Mouse (Mus musculus) myocyte (in vitro differentiated cells): Measurements from ENCODE around the gene AU018091. TPM values are rescaled to one million over a fixed set of nuclear protein-coding genes. Genes with fewer than 3 reads are reported as not detected.

ENCODE experiments used
- H3K27me3 ChIP-seq: one replicate; pipeline ENCODE4 v1.6.1; 2011; ENCODE audit not compliant: control insufficient read depth, insufficient read depth, insufficient read length
- H3K36me3 ChIP-seq: one replicate; pipeline ENCODE4 v1.6.1; 2011; ENCODE audit not compliant: control insufficient read depth, insufficient read depth
- H3K4me2 ChIP-seq: one replicate; pipeline ENCODE4 v1.6.1; 2011; ENCODE audit warnings: low read depth, control low read depth
- H3K4me3 ChIP-seq: one replicate; pipeline ENCODE4 v1.5.1; 2011; ENCODE audit warnings: mild to moderate bottlenecking, control low read depth, moderate library complexity
- H3K79me2 ChIP-seq: one replicate; pipeline ENCODE4 v1.6.1; 2011; ENCODE audit not compliant: control insufficient read depth, insufficient read depth
- H3ac ChIP-seq: one replicate; pipeline ENCODE4 v1.6.1; 2011; ENCODE audit not compliant: control insufficient read depth, insufficient read length
- CEBPB ChIP-seq: IDR thresholded peaks from 2 replicates; pipeline ENCODE4 v1.6.1; 2011; ENCODE audit warnings: mild to moderate bottlenecking, moderate library complexity; ENCODE audit not compliant: poor library complexity, insufficient read depth, severe bottlenecking
- E2F4 ChIP-seq: IDR thresholded peaks from one replicate; pipeline ENCODE4 v1.6.1; 2011; ENCODE audit warnings: mild to moderate bottlenecking, control low read depth, moderate library complexity; ENCODE audit not compliant: insufficient read depth
- MAX ChIP-seq: IDR thresholded peaks from one replicate; pipeline ENCODE4 v1.6.1; 2011; ENCODE audit warnings: low read depth, mild to moderate bottlenecking, control low read depth
- MYOD1 ChIP-seq, 3 experiments: IDR thresholded peaks; one replicate each; pipeline ENCODE4 v1.6.1; 2011; ENCODE audit warnings: control low read depth in 2 of 3, low read depth in 2 of 3, mild to moderate bottlenecking in 2 of 3, moderate library complexity in 1 of 3; ENCODE audit not compliant: insufficient read length in 2 of 3, control insufficient read depth in 1 of 3
- MYOG ChIP-seq, 3 experiments: IDR thresholded peaks; one replicate each; pipeline ENCODE4 v1.6.1; 2011; ENCODE audit warnings: control low read depth in 2 of 3, low read depth in 2 of 3, mild to moderate bottlenecking in 2 of 3; ENCODE audit not compliant: insufficient read length in 2 of 3, control insufficient read depth in 1 of 3, insufficient read depth in 1 of 3
- POLR2A ChIP-seq: IDR thresholded peaks from one replicate; pipeline ENCODE4 v1.6.1; 2011; ENCODE audit warnings: low read depth, mild to moderate bottlenecking, control low read depth, moderate library complexity; ENCODE audit not compliant: insufficient read length
- POLR2AphosphoS2 ChIP-seq: IDR thresholded peaks from one replicate; pipeline ENCODE4 v1.6.1; 2011; ENCODE audit warnings: low read depth, control low read depth; ENCODE audit not compliant: insufficient read length
- REST ChIP-seq: IDR thresholded peaks from one replicate; pipeline ENCODE4 v1.6.1; 2011; ENCODE audit warnings: mild to moderate bottlenecking, control low read depth, moderate library complexity; ENCODE audit not compliant: insufficient read depth, insufficient read length
- SRF ChIP-seq: IDR thresholded peaks from one replicate; pipeline ENCODE4 v1.6.1; 2011; ENCODE audit warnings: low read depth; ENCODE audit not compliant: control insufficient read depth, insufficient read length
- TCF12 ChIP-seq: IDR thresholded peaks from one replicate; pipeline ENCODE4 v1.6.1; 2011; ENCODE audit warnings: mild to moderate bottlenecking, control low read depth; ENCODE audit not compliant: poor library complexity, insufficient read depth, severe bottlenecking
- TCF3 ChIP-seq: IDR thresholded peaks from one replicate; pipeline ENCODE4 v1.6.1; 2011; ENCODE audit warnings: low read depth, control low read depth; ENCODE audit not compliant: insufficient read length
- USF1 ChIP-seq: IDR thresholded peaks from one replicate; pipeline ENCODE4 v1.6.1; 2011; ENCODE audit warnings: low read depth, mild to moderate bottlenecking, control low read depth, moderate library complexity
- polyA plus RNA-seq: library from polyadenylated mRNA; unstranded; fragments of >200 nt; fragmentation: generic; extraction: Trizol; gene quantifications from one replicate; pipeline ENCODE4 v1.2.1, GENCODE M21; 2012; ENCODE audit warnings: missing spikeins

Gene AU018091
- polyA plus RNA-seq, 1 experiment = 0.71 TPM

DNA sequence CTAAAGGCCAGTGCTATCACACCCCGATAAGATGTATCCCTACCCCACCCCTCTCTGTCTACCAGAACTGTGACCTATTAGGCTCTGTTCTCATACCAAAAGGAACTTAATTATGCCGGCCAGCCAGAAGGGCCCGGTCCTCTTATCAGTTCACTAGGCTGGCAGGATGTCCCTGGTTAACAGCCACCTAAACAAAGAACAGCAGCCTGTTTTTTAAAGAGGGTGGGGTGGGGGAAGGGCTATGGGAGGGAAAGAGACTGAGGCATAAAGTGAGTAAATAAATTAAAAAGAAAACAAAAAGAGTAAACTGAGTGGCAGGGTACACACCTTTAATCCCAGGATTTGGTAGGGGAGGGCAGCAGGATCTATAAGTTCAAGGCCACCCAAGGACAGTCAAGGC is 34.9 kb upstream of the AU018091 start:
- Histone ChIP-seq H3K36me3 (no peaks in the 10 kb centered on the region), H3K4me2 (no peak overlapping the region), H3K27me3 (no peaks in the 10 kb centered on the region), H3K79me2 (no peaks in the 10 kb centered on the region), H3ac (no peak overlapping the region), H3K4me3 (no peak overlapping the region)
- TF ChIP-seq E2F4 = no peak

DNA sequence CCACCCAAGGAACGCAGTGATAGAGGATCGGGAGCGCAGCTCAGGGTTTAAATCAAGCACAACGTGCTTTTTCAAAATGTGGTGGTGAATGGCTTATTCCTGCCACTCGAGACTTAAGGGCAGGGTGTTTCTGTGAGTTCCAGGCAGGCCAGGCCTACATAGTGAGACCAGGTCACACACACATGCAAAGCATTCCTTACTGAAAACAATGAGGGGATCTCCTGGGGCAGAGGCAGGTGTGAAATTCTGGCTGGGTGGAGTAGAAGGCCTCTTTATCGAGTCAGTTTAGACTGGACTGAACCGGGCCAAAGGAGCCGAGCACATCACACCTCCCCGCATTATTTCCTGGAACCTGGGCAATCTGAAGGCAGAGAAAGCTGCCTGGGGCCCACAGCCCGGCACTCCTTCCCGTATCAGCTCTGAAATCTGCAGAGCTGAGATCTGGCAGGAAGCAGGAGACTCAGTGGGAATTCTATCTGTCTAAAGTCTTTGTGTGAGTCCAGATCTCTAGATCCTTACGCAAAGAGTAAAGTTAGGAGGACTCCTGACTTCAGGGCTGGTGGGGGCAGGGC is 32.2 kb upstream of the AU018091 start:
- Histone ChIP-seq H3K36me3 (no peaks in the 10 kb centered on the region), H3ac (no peak overlapping the region), H3K4me3 (no peak overlapping the region)

DNA sequence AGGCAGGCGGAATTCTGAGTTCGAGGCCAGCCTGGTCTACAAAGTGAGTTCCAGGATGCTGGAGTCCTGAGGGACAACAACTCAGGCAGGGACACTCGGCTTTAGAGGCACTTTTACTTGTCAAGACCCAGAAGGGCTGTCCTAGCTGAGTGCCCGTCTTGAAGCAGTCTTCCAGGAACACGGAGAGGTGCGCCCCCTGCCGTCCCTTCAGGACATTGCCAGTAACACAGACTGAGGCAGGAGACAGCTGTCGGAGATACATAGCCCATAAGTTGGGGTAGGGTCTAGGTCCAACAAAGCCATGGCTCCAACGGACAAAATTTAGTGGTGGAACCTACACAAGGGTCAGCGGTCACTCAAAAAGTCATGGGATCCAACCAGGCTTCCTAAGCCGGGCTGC is 29.9 kb upstream of the AU018091 start:
- Histone ChIP-seq H3K79me2 (no peaks in the 10 kb centered on the region), H3K36me3 (no peaks in the 10 kb centered on the region), H3K4me2 (no peak overlapping the region), H3K27me3 (no peaks in the 10 kb centered on the region), H3K4me3 (no peak overlapping the region), H3ac (no peak overlapping the region)
- TF ChIP-seq SRF (no peak), REST (no peak), TCF12 (no peak), POLR2A (no peak), TCF3 (no peak), MYOG (IDR thresholded peaks at IDR 0.05; ENCODE audit: control insufficient read depth in 1 of 3, insufficient read depth in 1 of 3, insufficient read length in 2 of 3, low read depth in 2 of 3) (no peak)

More for the DNA sequence above, 32.2 kb upstream of the AU018091 start:
- TF ChIP-seq MYOG (IDR thresholded peaks at IDR 0.05; ENCODE audit: control insufficient read depth in 1 of 3, insufficient read depth in 1 of 3, insufficient read length in 2 of 3, low read depth in 2 of 3) = no peak
- TF ChIP-seq E2F4 = no peak
- H3K27me3 ChIP-seq = no peaks in the 10 kb centered on the region
- H3K4me2 ChIP-seq = no peak overlapping the region
- no peaks in the 10 kb centered on the region for H3K79me2 ChIP-seq

DNA sequence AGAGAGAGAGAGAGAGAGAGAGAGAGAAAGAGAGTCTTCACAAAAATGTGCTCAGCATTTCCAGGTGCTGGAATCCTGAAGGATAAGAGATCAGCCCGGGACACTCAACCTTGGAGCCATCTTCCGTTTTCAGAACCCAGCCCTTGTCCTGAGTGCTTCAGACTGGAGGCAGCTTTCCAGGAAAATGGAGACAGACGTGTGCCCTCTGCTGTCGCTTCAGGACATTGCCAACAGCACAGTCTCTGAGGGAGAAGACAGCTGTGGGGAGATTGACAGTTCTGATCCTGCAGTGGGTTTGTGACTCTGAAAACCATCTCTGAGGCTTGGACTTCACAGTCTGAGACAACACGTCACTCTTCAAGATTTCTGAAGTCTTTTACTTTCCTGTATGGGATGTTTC is 26.8 kb upstream of the AU018091 start:
- H3ac ChIP-seq = no peak overlapping the region
- no peak overlapping the region for H3K4me2 ChIP-seq
- no peaks in the 10 kb centered on the region for H3K79me2 ChIP-seq
- TF ChIP-seq SRF (no peak), E2F4 (no peak), CEBPB (no peak)
- H3K27me3 ChIP-seq = no peaks in the 10 kb centered on the region
- H3K4me3 ChIP-seq = no peak overlapping the region
- H3K36me3 ChIP-seq = no peaks in the 10 kb centered on the region

DNA sequence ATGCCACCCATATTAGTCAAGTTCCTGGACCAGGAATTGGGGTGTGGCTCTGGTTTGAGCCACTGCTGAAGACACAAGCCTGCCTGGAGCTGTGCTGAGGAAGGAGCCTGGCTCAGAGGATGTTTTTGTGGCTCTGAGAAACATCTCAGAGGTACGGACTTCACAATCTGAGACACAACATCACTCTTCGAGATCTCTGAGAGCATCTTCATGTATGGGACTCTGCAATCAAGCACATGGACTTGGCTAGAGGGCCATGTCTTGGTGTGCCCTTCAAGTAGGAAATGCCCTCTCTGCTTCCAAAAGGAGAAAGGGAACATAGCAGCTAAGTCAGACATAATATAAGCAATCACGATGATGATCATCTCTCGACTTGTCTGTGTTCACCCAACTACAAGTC is 25.5 kb upstream of the AU018091 start:
- no peak for TF ChIP-seq TCF3
- Histone ChIP-seq H3K4me2 (no peak overlapping the region), H3K79me2 (no peaks in the 10 kb centered on the region), H3ac (no peak overlapping the region), H3K4me3 (no peak overlapping the region), H3K27me3 (no peaks in the 10 kb centered on the region), H3K36me3 (no peaks in the 10 kb centered on the region)

DNA sequence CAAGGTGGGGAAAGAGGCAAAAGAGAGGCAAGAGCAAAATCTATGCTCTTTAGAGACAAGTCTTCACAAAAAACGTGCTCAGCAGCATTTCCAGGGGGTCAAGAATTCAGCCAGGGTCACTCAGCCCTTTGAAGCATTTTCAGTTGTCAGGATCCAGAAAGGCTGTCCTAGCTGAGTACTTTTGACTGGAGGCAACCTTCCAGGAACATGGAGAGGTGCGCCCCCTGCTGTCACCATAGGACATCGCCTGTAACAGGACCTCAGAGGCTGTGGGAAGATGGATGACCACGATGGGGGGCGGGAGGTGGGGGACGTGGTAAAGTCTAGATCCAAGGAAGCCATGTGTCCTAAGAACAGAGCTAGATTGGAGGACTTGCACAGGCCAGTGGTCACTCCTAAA is 24.9 kb upstream of the AU018091 start:
- Histone ChIP-seq H3K4me3 (no peak overlapping the region), H3K4me2 (no peak overlapping the region), H3ac (no peak overlapping the region), H3K27me3 (no peaks in the 10 kb centered on the region), H3K36me3 (no peaks in the 10 kb centered on the region), H3K79me2 (no peaks in the 10 kb centered on the region)
- no peak for TF ChIP-seq MAX
- TF ChIP-seq POLR2AphosphoS2 = no peak
- TF ChIP-seq POLR2A = no peak
- no peak for TF ChIP-seq CEBPB

DNA sequence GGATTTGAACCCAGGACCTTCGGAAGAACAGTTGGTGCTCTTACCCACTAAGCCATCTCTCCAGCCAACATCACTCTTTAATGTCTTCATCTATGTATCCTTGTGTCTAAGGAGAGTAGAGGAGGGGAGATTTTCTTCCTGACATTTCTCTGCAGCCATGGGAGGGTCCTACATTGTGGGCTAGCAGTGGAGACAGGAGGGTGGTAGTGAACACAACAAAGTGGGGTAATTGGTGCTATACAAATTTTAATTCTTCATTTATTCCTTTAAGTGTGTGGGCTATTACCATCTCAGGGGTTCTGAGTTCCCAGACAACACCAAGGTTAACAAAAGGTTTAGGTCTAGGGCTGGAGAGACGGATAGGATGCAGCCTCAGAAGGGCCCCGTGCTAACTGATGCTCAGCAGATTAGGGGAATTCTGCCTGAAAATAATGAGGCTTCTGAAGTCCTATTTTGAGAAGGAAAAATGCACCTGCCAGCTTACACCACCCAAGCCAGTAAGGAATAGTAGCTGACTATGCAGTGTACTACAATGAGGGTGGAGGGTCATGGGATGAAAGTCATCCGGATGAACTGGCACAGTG is 24.1 kb upstream of the AU018091 start:
- no peaks in the 10 kb centered on the region for H3K79me2 ChIP-seq
- no peak overlapping the region for H3K4me3 ChIP-seq
- H3K36me3 ChIP-seq = no peaks in the 10 kb centered on the region
- no peak overlapping the region for H3K4me2 ChIP-seq
- no peak overlapping the region for H3ac ChIP-seq
- H3K27me3 ChIP-seq = no peaks in the 10 kb centered on the region
- TF ChIP-seq SRF (no peak), TCF12 (no peak), POLR2A (no peak), MYOD1 (IDR thresholded peaks at IDR 0.05; ENCODE audit: control insufficient read depth in 1 of 3, insufficient read length in 2 of 3, low read depth in 2 of 3) (no peak), USF1 (no peak), MAX (no peak), POLR2AphosphoS2 (no peak), E2F4 (no peak), CEBPB (no peak), MYOG (IDR thresholded peaks at IDR 0.05; ENCODE audit: control insufficient read depth in 1 of 3, insufficient read depth in 1 of 3, insufficient read length in 2 of 3, low read depth in 2 of 3) (no peak)
